Mouse (Mus musculus) C2C12 (cell line): ENCODE results near the gene Wdr90. TPM values are rescaled to one million over a fixed set of nuclear protein-coding genes. Genes with fewer than 3 reads are reported as not detected.
A peak's percentile ranks its signal among the peaks of the same experiment; 100 is the strongest.

Source experiments
- H3K27me3 ChIP-seq: one replicate; pipeline ENCODE4 v1.6.1; 2011; ENCODE audit not compliant: control insufficient read depth, insufficient read depth, insufficient read length
- H3K36me3 ChIP-seq: one replicate; pipeline ENCODE4 v1.6.1; 2011; ENCODE audit not compliant: control insufficient read depth, insufficient read depth
- H3K4me3 ChIP-seq: one replicate; pipeline ENCODE4 v1.5.1; 2011; ENCODE audit warnings: mild to moderate bottlenecking, control low read depth; ENCODE audit not compliant: poor library complexity, insufficient read depth, severe bottlenecking
- H3K79me2 ChIP-seq: one replicate; pipeline ENCODE4 v1.6.1; 2011; ENCODE audit not compliant: control insufficient read depth, insufficient read depth
- H3K79me3 ChIP-seq: one replicate; pipeline ENCODE4 v1.6.1; 2011; ENCODE audit warnings: low read depth, control low read depth
- H3ac ChIP-seq: one replicate; pipeline ENCODE3; 2011; ENCODE audit warnings: low read depth; ENCODE audit not compliant: control insufficient read depth, insufficient read length
- CEBPB ChIP-seq: IDR thresholded peaks from one replicate; pipeline ENCODE4 v1.6.1; 2011; ENCODE audit warnings: low read depth, mild to moderate bottlenecking, control low read depth, moderate library complexity
- CTCF ChIP-seq: IDR thresholded peaks from one replicate; pipeline ENCODE4 v1.5.1; 2011; ENCODE audit not compliant: control insufficient read depth, insufficient read depth, insufficient read length
- FOSL1 ChIP-seq: IDR thresholded peaks from one replicate; pipeline ENCODE4 v1.8.0; 2011; ENCODE audit warnings: mild to moderate bottlenecking, low read length; ENCODE audit not compliant: poor library complexity, insufficient read depth, severe bottlenecking
- MAX ChIP-seq: IDR thresholded peaks from one replicate; pipeline ENCODE4 v1.6.1; 2011; ENCODE audit warnings: mild to moderate bottlenecking, control low read depth
- MYOD1 ChIP-seq: IDR thresholded peaks from one replicate; pipeline ENCODE4 v1.6.1; 2011; ENCODE audit warnings: low read depth; ENCODE audit not compliant: control insufficient read depth, insufficient read length
- MYOG ChIP-seq: IDR thresholded peaks from one replicate; pipeline ENCODE4 v1.6.1; 2011; ENCODE audit not compliant: control insufficient read depth, insufficient read length; ENCODE audit errors: extremely low read depth
- USF1 ChIP-seq: IDR thresholded peaks from one replicate; pipeline ENCODE4 v1.6.1; 2011; ENCODE audit warnings: low read depth, mild to moderate bottlenecking, control low read depth, moderate library complexity
- polyA plus RNA-seq: library from polyadenylated mRNA; unstranded; fragments of >200 nt; fragmentation: generic; extraction: Trizol; gene quantifications from one replicate; pipeline ENCODE4 v1.2.1, GENCODE M21; 2012; ENCODE audit warnings: missing spikeins

Wdr90 gene
- polyA plus RNA-seq, 1 experiment: 16.7 TPM

GRCm38 (mm10) chr17:25832436-25833290, 28.6 kb downstream of the Wdr90 start:
- TF ChIP-seq MYOG: no peak
- peak; percentile 94 for TF ChIP-seq USF1
- peak; percentile 44 for TF ChIP-seq MAX
- H3K36me3 ChIP-seq: peaks cover 27% of the 10 kb centered on the region

GRCm38 (mm10) chr17:25831451-25832281, 29.6 kb downstream of the Wdr90 start:
- no peak for TF ChIP-seq FOSL1
- no peak for TF ChIP-seq CTCF
- no peak for TF ChIP-seq MYOD1
- no peak for TF ChIP-seq CEBPB
- TF ChIP-seq MAX: no peak
- TF ChIP-seq USF1: no peak
- Histone ChIP-seq H3K79me3 (peaks cover 27% of the 10 kb centered on the region), H3K36me3 (peaks cover 27% of the 10 kb centered on the region), H3K27me3 (no peaks in the 10 kb centered on the region), H3K4me3 (peak overlapping the region; percentile 79), H3K79me2 (peaks cover 51% of the 10 kb centered on the region), H3ac (peak overlapping the region; percentile 75)

More at GRCm38 (mm10) chr17:25832436-25833290, 28.6 kb downstream of the Wdr90 start:
- Histone ChIP-seq H3K79me3 (peaks cover 27% of the 10 kb centered on the region), H3ac (peak overlapping the region; percentile 75), H3K4me3 (peak overlapping the region; percentile 79), H3K27me3 (no peaks in the 10 kb centered on the region), H3K79me2 (peaks cover 51% of the 10 kb centered on the region)

GRCm38 (mm10) chr17:25830806-25831431, 30.4 kb downstream of the Wdr90 start:
- peaks cover 27% of the 10 kb centered on the region for H3K36me3 ChIP-seq

GRCm38 (mm10) chr17:25830200-25830753, 31.0 kb downstream of the Wdr90 start:
- H3K36me3 ChIP-seq: peaks cover 27% of the 10 kb centered on the region
- no peak overlapping the region for H3K4me3 ChIP-seq

More at GRCm38 (mm10) chr17:25830806-25831431, 30.4 kb downstream of the Wdr90 start:
- Histone ChIP-seq H3ac (no peak overlapping the region), H3K27me3 (no peaks in the 10 kb centered on the region), H3K4me3 (no peak overlapping the region), H3K79me2 (peaks cover 51% of the 10 kb centered on the region), H3K79me3 (peaks cover 27% of the 10 kb centered on the region)
- TF ChIP-seq USF1: no peak
- TF ChIP-seq MYOD1: no peak
- no peak for TF ChIP-seq CEBPB
- no peak for TF ChIP-seq MYOG
- no peak for TF ChIP-seq FOSL1
- TF ChIP-seq MAX: no peak
- no peak for TF ChIP-seq CTCF

GRCm38 (mm10) chr17:25829558-25830017, 31.7 kb downstream of the Wdr90 start:
- no peak for TF ChIP-seq CTCF
- no peak for TF ChIP-seq USF1
- TF ChIP-seq MYOD1: no peak
- no peak for TF ChIP-seq MAX
- peak overlapping the region; percentile 46 for H3ac ChIP-seq
- H3K79me3 ChIP-seq: peaks cover 27% of the 10 kb centered on the region
- H3K79me2 ChIP-seq: peaks cover 46% of the 10 kb centered on the region
- no peak overlapping the region for H3K4me3 ChIP-seq
- no peaks in the 10 kb centered on the region for H3K27me3 ChIP-seq
- H3K36me3 ChIP-seq: peaks cover 24% of the 10 kb centered on the region

More at GRCm38 (mm10) chr17:25830200-25830753, 31.0 kb downstream of the Wdr90 start:
- H3K79me2 ChIP-seq: peaks cover 48% of the 10 kb centered on the region
- H3K27me3 ChIP-seq: no peaks in the 10 kb centered on the region
- no peak for TF ChIP-seq MAX
- TF ChIP-seq MYOG: no peak
- TF ChIP-seq USF1: no peak
- TF ChIP-seq CEBPB: no peak
- no peak for TF ChIP-seq FOSL1
- no peak overlapping the region for H3ac ChIP-seq
- peaks cover 27% of the 10 kb centered on the region for H3K79me3 ChIP-seq
